Mouse (Mus musculus) left cerebral cortex, postnatal 25 days (tissue): ENCODE data around the gene Kctd13. TPM values are rescaled to one million over a fixed set of nuclear protein-coding genes. Genes with fewer than 3 reads are reported as not detected.

Source experiments
- DNase-seq, 2 experiments: peaks; one replicate each; pipeline ENCODE4 v3.0.0; 2022; ENCODE audit warnings: low spot score in 2 of 2, mixed read lengths in 1 of 2
- intact Hi-C: fragments of 180-260 bp; cut with DNase I; formaldehyde crosslinking; loops from one replicate; pipeline ENCODE4 v1.15.1; 2025
- total RNA-seq, 2 experiments: library from RNA; stranded (reverse); gene quantifications; 2 replicates each; pipeline ENCODE4 v1.2.3; 2021

Kctd13 gene
- total RNA-seq, 2 experiments from 2014 or later = 139 TPM

GRCm38 (mm10) chr7:126975950-126976866, 47.5 kb downstream of the Kctd13 start, which contains the start of gene Cdiptos:
Gene Cdiptos, minus strand, starts transcription at chr7:126976098.
- peak; percentile 94 to 97 for DNase-seq
- intact Hi-C loops = loop anchor here (2.0 kb wide), 2 partner anchors 25 to 39 kb away; partner anchors contain the start of genes Mvp and Sez6l2

GRCm38 (mm10) chr7:126976878-126977459, 48.3 kb downstream of the Kctd13 start:
- intact Hi-C loops = loop anchor here (2.0 kb wide), 2 partner anchors 26 to 38 kb away; partner anchors contain the start of genes Mvp and Sez6l2
- no peak for DNase-seq

- DNase-seq = no peak
- intact Hi-C loops = no loop called here
Measured at GRCm38 (mm10) chr7:126978841-126979240, 50.2 kb downstream of the Kctd13 start.

GRCm38 (mm10) chr7:126981601-126982000, 52.9 kb downstream of the Kctd13 start:
- intact Hi-C loops = no loop called here
- no peak for DNase-seq

GRCm38 (mm10) chr7:126982054-126982453, 53.4 kb downstream of the Kctd13 start:
- no peak for DNase-seq
- intact Hi-C loops = no loop called here

- no peak for DNase-seq
- intact Hi-C loops = no loop called here
Measured at GRCm38 (mm10) chr7:126983113-126983512, 54.4 kb downstream of the Kctd13 start.

- peak; percentile 40 to 89 for DNase-seq
- intact Hi-C loops = loop anchor here (1.0 to 5.0 kb wide), 3 partner anchors 23 to 117 kb away; partner anchors contain the start of gene Maz
Measured at GRCm38 (mm10) chr7:126984667-126985444, 56.2 kb downstream of the Kctd13 start.

GRCm38 (mm10) chr7:126986319-126986718, 57.6 kb downstream of the Kctd13 start:
- intact Hi-C loops = loop anchor here (5.0 kb wide), 1 partner anchor 116 kb away; no protein-coding TSS in a partner anchor
- DNase-seq = peak; percentile 35 to 60

GRCm38 (mm10) chr7:126988816-126989215, 60.1 kb downstream of the Kctd13 start:
- intact Hi-C loops = loop anchor here (5.0 kb wide), 1 partner anchor 113 kb away; no protein-coding TSS in a partner anchor
- no peak for DNase-seq

Other genes starting within 250 kb of the Kctd13 start
- gene Bola2, start 233.5 kb upstream of the Kctd13 start, total RNA-seq = 100 to 1,000 TPM in 1 of 2 experiments, 10 to 100 TPM in 1; 92.0 to 102 TPM
- 10 to 100 TPM; 14.4 to 17.0 TPM for gene Slx1b, start 233.1 kb upstream of the Kctd13 start, total RNA-seq
- 100 to 1,000 TPM; 163 to 167 TPM for gene Coro1a, start 221.1 kb upstream of the Kctd13 start, total RNA-seq
- 100 to 1,000 TPM; 148 to 165 TPM for gene Mapk3, start 169.3 kb upstream of the Kctd13 start, total RNA-seq
- 1 to 10 TPM; 1.8 to 2.1 TPM for gene Gdpd3, start 162.5 kb upstream of the Kctd13 start, total RNA-seq
- 100 to 1,000 TPM; 311 to 316 TPM for gene Ypel3, start 151.9 kb upstream of the Kctd13 start, total RNA-seq
- under 1 TPM in 1 of 2 experiments, not detected in 1; 0.87 TPM for gene Tbx6, start 147.4 kb upstream of the Kctd13 start, total RNA-seq
- gene Ppp4c, start 136.4 kb upstream of the Kctd13 start, total RNA-seq = 10 to 100 TPM; 48.1 to 51.3 TPM
- gene Fam57b, start 131.2 kb upstream of the Kctd13 start, total RNA-seq = 10 to 100 TPM; 84.6 to 91.9 TPM
- not detected for gene 4930451I11Rik, start 97.2 kb upstream of the Kctd13 start, total RNA-seq
- 10 to 100 TPM; 47.8 to 57.6 TPM for gene Doc2a, start 81.5 kb upstream of the Kctd13 start, total RNA-seq
- 10 to 100 TPM; 25.5 to 35.0 TPM for gene Hirip3, start 66.9 kb upstream of the Kctd13 start, total RNA-seq
- gene Ino80e, start 66.5 kb upstream of the Kctd13 start, total RNA-seq = 10 to 100 TPM; 44.9 to 49.9 TPM
- gene Taok2, start 44.2 kb upstream of the Kctd13 start, total RNA-seq = 100 to 1,000 TPM; 149 to 154 TPM
- 10 to 100 TPM; 20.2 to 22.3 TPM for gene Tmem219, start 6.0 kb upstream of the Kctd13 start, total RNA-seq
- 10 to 100 TPM; 44.2 to 50.3 TPM for gene Asphd1, start 20.7 kb downstream of the Kctd13 start, total RNA-seq
- 100 to 1,000 TPM; 400 to 404 TPM for gene Sez6l2, start 21.7 kb downstream of the Kctd13 start, total RNA-seq
- gene Cdipt, start 47.0 kb downstream of the Kctd13 start, total RNA-seq = 100 to 1,000 TPM; 194 to 197 TPM
- not detected for gene Cdiptos, start 47.2 kb downstream of the Kctd13 start, total RNA-seq
- 1 to 10 TPM; 5.2 to 6.7 TPM for gene Mvp, start 85.7 kb downstream of the Kctd13 start, total RNA-seq
- 1 to 10 TPM in 1 of 2 experiments, under 1 TPM in 1; 0.66 to 2.3 TPM for gene Pagr1b, start 87.6 kb downstream of the Kctd13 start, total RNA-seq
- 10 to 100 TPM; 22.5 to 23.9 TPM for gene Pagr1a, start 88.5 kb downstream of the Kctd13 start, total RNA-seq
- gene Gm42742, start 92.2 kb downstream of the Kctd13 start, total RNA-seq = 10 to 100 TPM; 39.2 to 43.8 TPM
- gene Prrt2, start 92.3 kb downstream of the Kctd13 start, total RNA-seq = 100 to 1,000 TPM; 191 to 195 TPM
- gene Maz, start 98.2 kb downstream of the Kctd13 start, total RNA-seq = 100 to 1,000 TPM; 241 to 243 TPM
- 1 to 10 TPM; 5.0 to 5.7 TPM for gene Kif22, start 113.6 kb downstream of the Kctd13 start, total RNA-seq
- not detected for gene Zg16, start 158.4 kb downstream of the Kctd13 start, total RNA-seq
- 1 to 10 TPM; 1.2 to 1.4 TPM for gene AI467606, start 162.5 kb downstream of the Kctd13 start, total RNA-seq
- under 1 TPM in 1 of 2 experiments, not detected in 1; 0.55 TPM for gene Qprt, start 193.3 kb downstream of the Kctd13 start, total RNA-seq
- gene Spn, start 208.9 kb downstream of the Kctd13 start, total RNA-seq = under 1 TPM; 0.09 to 0.14 TPM